Mouse (Mus musculus): ENCODE measurements around the gene Zfp322a. TPM values are rescaled to one million over a fixed set of nuclear protein-coding genes. Genes with fewer than 3 reads are reported as not detected.
"Not testable (repeated sequence)": the region's sequence is repeated elsewhere in the genome, so short reads cannot be mapped to it uniquely, and the experiment has no call there.

Zfp322a gene
- polyA plus RNA-seq, 1 experiment = 0.20 TPM

- Histone ChIP-seq H3K27me3 (ENCODE audit: control insufficient read depth, insufficient read depth, low read length) (no peaks in the 10 kb centered on the region), H3K36me3 (ENCODE audit: control insufficient read depth, insufficient read depth, low read length) (no peaks in the 10 kb centered on the region), H3K4me1 (ENCODE audit: control insufficient read depth, insufficient read depth, insufficient read length, low read length) (no peaks in the 10 kb centered on the region), H3K4me3 (ENCODE audit: low read depth, low read length) (no peak overlapping the region), H3K27ac (ENCODE audit: insufficient read depth, low read depth, low read length) (no peak overlapping the region)
- TF ChIP-seq POLR2A (IDR thresholded peaks at IDR 0.05; ENCODE audit: low read depth, low read length) (no peak), CTCF (IDR thresholded peaks at IDR 0.05; ENCODE audit: extremely low read depth, insufficient read length, insufficient replicate concordance, low read depth, low read length) (no peak)
- WGBS = 66% methylated on average over 1 of the region's 1 CpGs
Observed at GRCm38 (mm10) chr13:23383127-23383526, 14.1 kb upstream of the Zfp322a start.

DNA sequence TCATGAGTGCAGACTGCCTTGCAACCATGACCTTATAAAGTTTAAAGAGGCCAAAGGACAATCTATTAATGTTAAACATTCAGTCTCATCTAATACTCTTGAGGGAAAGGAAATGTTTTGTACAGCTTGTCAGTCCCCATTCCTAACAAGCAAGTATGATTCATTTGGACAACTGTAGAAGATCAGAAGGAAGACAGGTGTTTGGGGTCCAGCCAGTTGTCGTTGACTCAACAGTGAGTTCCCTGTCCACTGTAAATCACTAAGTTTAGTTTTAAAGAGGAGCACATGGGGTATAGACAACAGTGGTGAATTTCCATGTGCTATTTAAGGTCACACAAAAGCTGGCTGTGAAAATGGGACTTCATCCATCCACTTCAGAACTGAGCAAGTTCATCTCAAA, 3.4 kb upstream of the Zfp322a start:
- Histone ChIP-seq H3K36me3 (ENCODE audit: control insufficient read depth, insufficient read depth, low read length) (no peaks in the 10 kb centered on the region), H3K27me3 (ENCODE audit: control insufficient read depth, insufficient read depth, low read length) (no peaks in the 10 kb centered on the region), H3K4me1 (ENCODE audit: control insufficient read depth, insufficient read depth, insufficient read length, low read length) (no peaks in the 10 kb centered on the region), H3K4me3 (ENCODE audit: low read depth, low read length) (no peak overlapping the region), H3K27ac (ENCODE audit: insufficient read depth, low read depth, low read length) (no peak overlapping the region)
- 57% methylated on average over 1 of the region's 1 CpGs for WGBS
- TF ChIP-seq CTCF (IDR thresholded peaks at IDR 0.05; ENCODE audit: extremely low read depth, insufficient read length, insufficient replicate concordance, low read depth, low read length) (no peak), POLR2A (IDR thresholded peaks at IDR 0.05; ENCODE audit: low read depth, low read length) (no peak)

- no peak overlapping the region for H3K27ac ChIP-seq (ENCODE audit: insufficient read depth, low read depth, low read length)
- TF ChIP-seq CTCF (IDR thresholded peaks at IDR 0.05; ENCODE audit: extremely low read depth, insufficient read length, insufficient replicate concordance, low read depth, low read length) = no peak
- no peak for TF ChIP-seq POLR2A (IDR thresholded peaks at IDR 0.05; ENCODE audit: low read depth, low read length)
- WGBS = 96% methylated on average over 4 of the region's 4 CpGs
- no peaks in the 10 kb centered on the region for H3K4me1 ChIP-seq (ENCODE audit: control insufficient read depth, insufficient read depth, insufficient read length, low read length)
- H3K27me3 ChIP-seq (ENCODE audit: control insufficient read depth, insufficient read depth, low read length) = no peaks in the 10 kb centered on the region
- no peaks in the 10 kb centered on the region for H3K36me3 ChIP-seq (ENCODE audit: control insufficient read depth, insufficient read depth, low read length)
- H3K4me3 ChIP-seq (ENCODE audit: low read depth, low read length) = no peak overlapping the region
Observed at GRCm38 (mm10) chr13:23370075-23370474, 1.1 kb upstream of the Zfp322a start.

GRCm38 (mm10) chr13:23369421-23369765, 385 bp upstream of the Zfp322a start:
- WGBS = under 1% methylated on average over 10 of the region's 10 CpGs
- TF ChIP-seq CTCF (IDR thresholded peaks at IDR 0.05; ENCODE audit: extremely low read depth, insufficient read length, insufficient replicate concordance, low read depth, low read length) (0 out of 2 replicates have a peak, but pooled peaks have one; percentile 6), POLR2A (IDR thresholded peaks at IDR 0.05; ENCODE audit: low read depth, low read length) (no peak)

GRCm38 (mm10) chr13:23361536-23361935, 7.5 kb downstream of the Zfp322a start:
- TF ChIP-seq CTCF (IDR thresholded peaks at IDR 0.05; ENCODE audit: extremely low read depth, insufficient read length, insufficient replicate concordance, low read depth, low read length) = no peak
- no peak for TF ChIP-seq POLR2A (IDR thresholded peaks at IDR 0.05; ENCODE audit: low read depth, low read length)
- no peaks in the 10 kb centered on the region for H3K4me1 ChIP-seq (ENCODE audit: control insufficient read depth, insufficient read depth, insufficient read length, low read length)
- H3K27me3 ChIP-seq (ENCODE audit: control insufficient read depth, insufficient read depth, low read length) = no peaks in the 10 kb centered on the region
- no peak overlapping the region for H3K27ac ChIP-seq (ENCODE audit: insufficient read depth, low read depth, low read length)
- H3K36me3 ChIP-seq (ENCODE audit: control insufficient read depth, insufficient read depth, low read length) = peaks cover 31% of the 10 kb centered on the region
- no peak overlapping the region for H3K4me3 ChIP-seq (ENCODE audit: low read depth, low read length)
- WGBS = 89% methylated on average over 4 of the region's 4 CpGs

More at GRCm38 (mm10) chr13:23369421-23369765, 385 bp upstream of the Zfp322a start:
- Histone ChIP-seq H3K27ac (ENCODE audit: insufficient read depth, low read depth, low read length) (0 out of 2 replicates have a peak overlapping the region, but pooled peaks have one; percentile 15), H3K27me3 (ENCODE audit: control insufficient read depth, insufficient read depth, low read length) (no peaks in the 10 kb centered on the region), H3K4me3 (ENCODE audit: low read depth, low read length) (peak overlapping the region; percentile 90), H3K4me1 (ENCODE audit: control insufficient read depth, insufficient read depth, insufficient read length, low read length) (no peaks in the 10 kb centered on the region), H3K36me3 (ENCODE audit: control insufficient read depth, insufficient read depth, low read length) (no peaks in the 10 kb centered on the region)

GRCm38 (mm10) chr13:23354541-23354940, 14.5 kb downstream of the Zfp322a start:
- WGBS = 89% methylated on average over 5 of the region's 5 CpGs
- not testable (repeated sequence) for H3K4me3 ChIP-seq (ENCODE audit: low read depth, low read length); H3K27me3 ChIP-seq (ENCODE audit: control insufficient read depth, insufficient read depth, low read length); H3K27ac ChIP-seq (ENCODE audit: insufficient read depth, low read depth, low read length); H3K4me1 ChIP-seq (ENCODE audit: control insufficient read depth, insufficient read depth, insufficient read length, low read length)
- peaks cover 25% of the 10 kb centered on the region for H3K36me3 ChIP-seq (ENCODE audit: control insufficient read depth, insufficient read depth, low read length)

GRCm38 (mm10) chr13:23317305-23317889, 51.6 kb downstream of the Zfp322a start:
- Histone ChIP-seq H3K27ac (ENCODE audit: insufficient read depth, low read depth, low read length) (no peak overlapping the region), H3K36me3 (ENCODE audit: control insufficient read depth, insufficient read depth, low read length) (no peaks in the 10 kb centered on the region), H3K4me3 (ENCODE audit: low read depth, low read length) (no peak overlapping the region), H3K4me1 (ENCODE audit: control insufficient read depth, insufficient read depth, insufficient read length, low read length) (no peaks in the 10 kb centered on the region), H3K27me3 (ENCODE audit: control insufficient read depth, insufficient read depth, low read length) (peaks cover 15% of the 10 kb centered on the region)
- no peak for TF ChIP-seq POLR2A (IDR thresholded peaks at IDR 0.05; ENCODE audit: low read depth, low read length)
- TF ChIP-seq CTCF (IDR thresholded peaks at IDR 0.05; ENCODE audit: extremely low read depth, insufficient read length, insufficient replicate concordance, low read depth, low read length) = no peak
- 21% methylated on average over 18 of the region's 18 CpGs for WGBS
